ENCODE assay signal across 18 mouse cellular contexts in genomic region chr4:87783809-87784208, GRCm38 (mm10).
DNase-seq lines count a peak whose midpoint lies in the region; ATAC-seq lines count a peak whose summit lies in the region.
"Had no signal": no experiment of that assay in that cellular context is flagged by ENCODE, and none has a peak within 500 bp of the region (broad histone marks: within the 10 kb centered on the region; RNA-seq: fewer than 3 reads in every experiment).

No protein-coding gene starts in this region.

- H3K27me3 ChIP-seq in heart, embryonic 11.5 days (ENCODE audit: control insufficient read depth, insufficient read depth, low read length) = no peaks in the 10 kb centered on the region
- no peaks in the 10 kb centered on the region for H3K27me3 ChIP-seq in heart, embryonic 15.5 days
- H3K27me3 ChIP-seq in midbrain, embryonic 10.5 days (ENCODE audit: low read depth, poor library complexity, severe bottlenecking) = peaks cover 5% of the 10 kb centered on the region; the same call in 1 of the 2 replicates
- H3K27me3 ChIP-seq in midbrain, embryonic 11.5 days (ENCODE audit: control insufficient read depth, insufficient read depth, low read length) = no peaks in the 10 kb centered on the region
- H3K27me3 ChIP-seq: embryonic facial prominence, embryonic 12.5 days; forebrain, embryonic 15.5 days; hindbrain, embryonic 15.5 days had no signal

- DNase-seq in heart, adult 9 months (ENCODE audit: low spot score in 2 of 2) = no peak
- no peak for DNase-seq in heart, postnatal 14 days
- no peak for DNase-seq in midbrain, embryonic 10.5 days (ENCODE audit: low spot score)
- DNase-seq in midbrain, embryonic 11.5 days (ENCODE audit: low spot score, missing footprints) = no peak
- peak; percentile 33 for DNase-seq in brain, adult 2 months (ENCODE audit: low read depth, low spot score)
- DNase-seq in testis, postnatal 14 days (ENCODE audit: low spot score) = no peak
- DNase-seq: adrenal gland, postnatal 10 days; cerebellum, adult 11-12 months; cerebellum, adult 9-10 months; cerebellum, postnatal 25 days; gastrocnemius, postnatal 14 days; heart, postnatal 10 days had no signal

- H3K4me1 ChIP-seq in heart, embryonic 11.5 days (ENCODE audit: control insufficient read depth, insufficient read depth, low read length) = peaks cover 4% of the 10 kb centered on the region; the same call in 1 of the 2 replicates
- H3K4me1 ChIP-seq in heart, embryonic 15.5 days (replicated peaks) = peaks cover 9% of the 10 kb centered on the region
- H3K4me1 ChIP-seq in midbrain, embryonic 10.5 days = peaks cover 32% of the 10 kb centered on the region
- H3K4me1 ChIP-seq in midbrain, embryonic 11.5 days (ENCODE audit: control insufficient read depth, insufficient read depth, low read length) = peaks cover 11% of the 10 kb centered on the region

- intact Hi-C loops in heart, postnatal 14 days (cut with DNase I) = loop anchor here (2.0 to 10.0 kb wide), 5 partner anchors 251 to 761 kb away; partner anchors contain the start of gene Mllt3

- H3K9me3 ChIP-seq in heart, embryonic 11.5 days (replicated peaks; ENCODE audit: control insufficient read depth, low read length) = no peaks in the 10 kb centered on the region
- no peaks in the 10 kb centered on the region for H3K9me3 ChIP-seq in heart, embryonic 15.5 days (replicated peaks)
- H3K9me3 ChIP-seq in midbrain, embryonic 10.5 days (replicated peaks) = no peaks in the 10 kb centered on the region
- no peaks in the 10 kb centered on the region for H3K9me3 ChIP-seq in midbrain, embryonic 11.5 days (ENCODE audit: control insufficient read depth, low read length)
- H3K9me3 ChIP-seq: embryonic facial prominence, embryonic 12.5 days; forebrain, embryonic 15.5 days; hindbrain, embryonic 15.5 days had no signal

- no peak overlapping the region for H3K4me3 ChIP-seq in heart, embryonic 11.5 days (ENCODE audit: low read depth, low read length)
- no peak overlapping the region for H3K4me3 ChIP-seq in heart, embryonic 15.5 days
- no peak overlapping the region for H3K4me3 ChIP-seq in midbrain, embryonic 10.5 days
- H3K4me3 ChIP-seq in midbrain, embryonic 11.5 days (ENCODE audit: low read depth, low read length) = no peak overlapping the region
- H3K4me3 ChIP-seq: embryonic facial prominence, embryonic 12.5 days; forebrain, embryonic 15.5 days; hindbrain, embryonic 15.5 days had no signal

- whole genome bisulfite sequencing in heart, embryonic 11.5 days (ENCODE audit: insufficient replicate concordance) = 27% methylated on average over 2 of the region's 2 CpGs
- 40% methylated on average over 2 of the region's 2 CpGs for WGBS in heart, embryonic 15.5 days
- WGBS in midbrain, embryonic 10.5 days = 79% methylated on average over 2 of the region's 2 CpGs
- WGBS in midbrain, embryonic 11.5 days = 82% methylated on average over 2 of the region's 2 CpGs

- peak overlapping the region; percentile 41; the same call in 1 of the 2 replicates for H3K27ac ChIP-seq in heart, embryonic 11.5 days (ENCODE audit: low read depth, low read length)
- peak overlapping the region; percentile 57 for H3K27ac ChIP-seq in heart, embryonic 15.5 days
- H3K27ac ChIP-seq in midbrain, embryonic 10.5 days (replicated peaks) = 0 out of 2 replicates have a peak overlapping the region, but pooled peaks have one; percentile 28
- H3K27ac ChIP-seq in midbrain, embryonic 11.5 days (ENCODE audit: low read depth, low read length) = no peak overlapping the region
- H3K27ac ChIP-seq: embryonic facial prominence, embryonic 12.5 days; forebrain, embryonic 15.5 days; hindbrain, embryonic 15.5 days had no signal

- no peak overlapping the region for H3K9ac ChIP-seq in heart, embryonic 11.5 days (ENCODE audit: low read depth, low read length)
- no peak overlapping the region for H3K9ac ChIP-seq in heart, embryonic 15.5 days
- no peak overlapping the region for H3K9ac ChIP-seq in midbrain, embryonic 11.5 days (ENCODE audit: low read length)
- H3K9ac ChIP-seq: embryonic facial prominence, embryonic 12.5 days; forebrain, embryonic 15.5 days; hindbrain, embryonic 15.5 days had no signal

- no peak overlapping the region for H3K4me2 ChIP-seq in heart, embryonic 11.5 days
- no peak overlapping the region for H3K4me2 ChIP-seq in heart, embryonic 15.5 days
- H3K4me2 ChIP-seq in midbrain, embryonic 11.5 days = no peak overlapping the region
- H3K4me2 ChIP-seq: embryonic facial prominence, embryonic 12.5 days; forebrain, embryonic 15.5 days; hindbrain, embryonic 15.5 days had no signal

- no peak; the same call in 1 of the 2 replicates for ATAC-seq in heart, embryonic 11.5 days (replicated peaks; ENCODE audit: insufficient number of reproducible peaks, low FRiP score, low TSS enrichment)
- ATAC-seq in heart, embryonic 15.5 days (replicated peaks; ENCODE audit: insufficient number of reproducible peaks, insufficient read depth, low FRiP score, low read depth) = peak; percentile 50; the same call in 1 of the 2 replicates
- ATAC-seq in midbrain, embryonic 11.5 days (ENCODE audit: low FRiP score) = no peak
- ATAC-seq: forebrain, embryonic 15.5 days; intestine, embryonic 16.5 days had no signal

- H3K36me3 ChIP-seq in heart, embryonic 11.5 days (ENCODE audit: control insufficient read depth, insufficient read depth, low read length) = 0 out of 2 replicates have a peak, but pooled peaks cover 4% of the 10 kb centered on the region
- no peaks in the 10 kb centered on the region; the same call in 1 of the 2 replicates for H3K36me3 ChIP-seq in heart, embryonic 15.5 days
- H3K36me3 ChIP-seq in midbrain, embryonic 10.5 days = peaks cover 54% of the 10 kb centered on the region
- H3K36me3 ChIP-seq in midbrain, embryonic 11.5 days (ENCODE audit: control insufficient read depth, insufficient read depth, low read length) = peaks cover 2% of the 10 kb centered on the region
